Mouse (Mus musculus) lung, adult 18-20 months (tissue): ENCODE data around the gene Kcns1.

Experiments used
- DNase-seq, 2 experiments: peaks; one replicate each; pipeline ENCODE4 v3.0.0; 2022; ENCODE audit warnings: mixed read lengths in 2 of 2

Kcns1 gene

DNA sequence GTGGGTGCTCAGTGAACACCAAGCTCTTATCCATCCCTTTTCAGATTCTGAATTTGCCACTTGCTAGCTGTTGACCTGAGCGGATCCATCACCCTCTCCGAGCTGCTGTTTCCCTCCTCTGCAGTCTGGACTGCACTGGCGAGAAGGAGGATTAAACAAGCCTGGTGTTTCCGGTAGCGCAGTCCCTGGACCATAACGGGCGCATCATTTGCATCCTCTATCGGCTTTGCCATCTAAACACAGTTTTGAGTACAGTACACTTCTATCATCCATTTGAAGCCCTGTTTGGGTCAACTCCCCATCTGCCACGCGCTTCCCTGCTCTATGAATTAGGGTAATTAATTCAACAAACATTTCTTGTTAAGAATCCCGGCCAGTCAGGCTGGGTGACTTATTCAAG lies 587 bp downstream of the Kcns1 start:
- DNase-seq = no peak

DNA sequence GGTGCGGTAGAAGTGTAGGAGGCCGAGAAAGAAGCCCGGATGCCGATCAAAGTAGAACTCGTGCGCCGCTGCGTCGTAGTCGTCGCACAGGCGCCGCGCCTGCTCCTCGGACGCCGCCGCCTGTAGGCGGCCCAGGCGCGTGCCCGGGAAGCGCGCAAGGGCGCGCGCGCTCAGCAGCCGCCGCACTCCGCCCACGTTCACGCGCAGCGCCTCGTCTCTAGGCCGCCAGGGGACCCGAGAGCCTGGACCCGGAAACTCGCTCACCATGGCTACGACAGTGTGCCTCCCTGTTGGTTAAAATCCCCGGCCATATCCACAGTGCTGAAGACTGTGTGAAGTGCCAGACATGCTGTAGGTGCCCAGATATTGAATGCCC lies 2.4 kb downstream of the Kcns1 start:
- DNase-seq = no peak

- no peak for DNase-seq
Measured at GRCm38 (mm10) chr2:164167752-164168570, 3.0 kb downstream of the Kcns1 start.

- DNase-seq = no peak
Measured at GRCm38 (mm10) chr2:164164941-164165340, 6.0 kb downstream of the Kcns1 start.

DNA sequence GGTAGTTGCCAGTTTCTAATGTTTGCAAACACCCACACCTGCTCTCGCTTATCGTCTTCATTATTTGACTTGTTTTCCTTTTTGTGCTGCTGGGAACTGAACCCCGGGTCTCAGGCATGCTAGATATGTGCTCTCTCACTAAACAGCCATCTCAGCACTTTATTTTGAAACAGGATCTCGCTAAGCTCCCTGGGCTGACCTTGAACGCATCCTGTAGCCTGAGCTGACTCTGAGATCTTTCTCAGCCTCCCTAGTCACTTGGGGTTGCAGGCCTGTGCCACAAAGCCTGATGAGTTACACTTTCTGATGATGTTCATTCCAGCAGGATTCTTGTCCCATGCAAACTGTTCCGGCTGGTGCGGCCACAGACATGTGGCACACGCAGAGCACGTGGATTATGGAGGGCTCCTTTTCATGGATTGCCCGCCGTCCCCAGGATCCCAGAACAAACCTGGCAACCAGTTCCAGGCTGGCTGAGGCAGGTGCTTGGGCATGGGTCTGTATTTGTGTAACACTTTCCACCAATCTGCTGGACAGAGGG lies 9.3 kb downstream of the Kcns1 start:
- DNase-seq = no peak

GRCm38 (mm10) chr2:164158838-164159237 lies 12.1 kb downstream of the Kcns1 start:
- no peak for DNase-seq

DNA sequence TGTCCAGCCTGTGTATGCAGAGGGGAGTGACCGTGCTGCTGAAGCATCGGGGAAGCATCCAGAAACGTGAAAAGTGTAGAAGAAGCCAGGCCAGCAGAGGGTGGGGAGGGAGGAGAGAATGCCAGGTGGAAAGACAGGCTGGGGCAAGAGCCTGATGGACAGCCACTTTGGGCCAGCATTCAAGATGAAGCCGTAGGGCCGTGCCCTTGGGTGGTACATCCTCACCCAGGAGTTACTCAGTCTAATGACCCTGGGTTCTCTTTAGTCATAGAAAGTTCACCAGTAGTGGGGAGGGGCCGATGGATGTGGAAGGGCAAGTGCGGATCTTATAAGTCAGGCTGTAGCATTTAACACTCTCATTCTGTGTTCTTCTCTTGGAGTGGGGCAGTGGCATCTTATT lies 14.8 kb downstream of the Kcns1 start:
- DNase-seq = no peak

GRCm38 (mm10) chr2:164154007-164154406 lies 16.9 kb downstream of the Kcns1 start:
- DNase-seq = no peak

- no peak for DNase-seq
Measured at GRCm38 (mm10) chr2:164152341-164152740, 18.6 kb downstream of the Kcns1 start.

- DNase-seq = no peak
Measured at GRCm38 (mm10) chr2:164150086-164150760, 20.7 kb downstream of the Kcns1 start.

DNA sequence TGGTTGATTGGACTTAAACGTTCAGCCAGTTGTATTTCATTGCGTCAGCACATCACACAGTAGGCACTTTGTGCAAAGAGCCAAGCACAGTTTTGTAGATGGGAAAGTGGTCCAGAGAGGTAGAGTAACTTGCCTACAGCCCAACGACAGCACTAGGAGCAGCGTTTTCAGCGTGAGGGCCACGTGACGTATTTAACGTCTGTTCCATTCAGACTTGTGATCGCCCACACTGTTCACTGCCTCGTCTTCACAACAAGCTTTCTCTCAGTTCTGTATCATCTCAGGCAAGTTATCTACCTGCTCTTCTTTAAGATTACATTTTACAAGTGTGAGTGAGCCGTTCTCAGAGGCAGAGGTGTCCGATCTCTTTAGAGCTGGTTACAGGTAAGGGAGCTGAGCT lies 24.4 kb downstream of the Kcns1 start:
- DNase-seq = no peak

DNA sequence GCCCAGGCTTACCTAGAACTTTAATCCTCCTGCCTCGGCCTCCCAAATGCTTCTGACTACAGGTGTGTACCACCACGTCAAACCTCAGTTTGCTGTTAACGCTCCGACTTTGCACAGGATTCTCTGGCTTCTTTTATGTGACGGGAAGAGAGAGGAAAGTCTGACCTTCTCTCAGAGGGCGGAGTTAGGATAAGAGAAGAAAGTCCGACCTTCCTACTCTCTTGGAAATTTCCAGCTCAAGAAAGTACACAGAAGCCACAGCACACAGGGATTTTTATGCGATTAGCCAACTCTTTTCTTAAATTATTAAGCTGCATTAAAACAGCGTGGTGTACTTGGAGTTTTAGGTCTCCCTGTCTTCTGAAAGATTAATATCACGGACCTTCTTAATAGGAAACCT lies 26.4 kb downstream of the Kcns1 start:
- no peak for DNase-seq

DNA sequence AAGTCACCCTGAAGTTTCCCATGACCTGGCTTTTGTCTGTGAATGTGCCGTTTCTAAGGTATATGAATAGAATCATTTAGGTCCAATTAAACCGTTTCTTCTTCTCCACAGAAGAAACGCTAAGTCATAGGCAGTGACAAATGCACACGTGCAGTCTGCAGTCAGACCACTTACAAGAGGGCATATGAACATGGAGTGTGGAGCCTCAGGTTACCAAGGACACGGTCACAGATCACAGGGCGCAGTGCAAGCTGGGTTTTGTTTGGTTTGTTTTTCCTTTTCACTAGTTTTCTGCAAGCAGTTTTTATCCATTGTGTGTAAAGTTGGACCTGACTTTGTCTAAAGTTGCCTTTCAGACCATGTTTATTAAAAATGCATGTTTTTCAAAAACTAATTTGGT lies 26.9 kb downstream of the Kcns1 start:
- no peak for DNase-seq

GRCm38 (mm10) chr2:164142021-164142420 lies 28.9 kb downstream of the Kcns1 start:
- DNase-seq = no peak

- DNase-seq = no peak
Measured at GRCm38 (mm10) chr2:164137754-164138153, 33.2 kb downstream of the Kcns1 start.

GRCm38 (mm10) chr2:164136393-164136792 lies 34.5 kb downstream of the Kcns1 start:
- no peak for DNase-seq

- DNase-seq = no peak
Measured at GRCm38 (mm10) chr2:164135367-164135766, 35.5 kb downstream of the Kcns1 start.

DNA sequence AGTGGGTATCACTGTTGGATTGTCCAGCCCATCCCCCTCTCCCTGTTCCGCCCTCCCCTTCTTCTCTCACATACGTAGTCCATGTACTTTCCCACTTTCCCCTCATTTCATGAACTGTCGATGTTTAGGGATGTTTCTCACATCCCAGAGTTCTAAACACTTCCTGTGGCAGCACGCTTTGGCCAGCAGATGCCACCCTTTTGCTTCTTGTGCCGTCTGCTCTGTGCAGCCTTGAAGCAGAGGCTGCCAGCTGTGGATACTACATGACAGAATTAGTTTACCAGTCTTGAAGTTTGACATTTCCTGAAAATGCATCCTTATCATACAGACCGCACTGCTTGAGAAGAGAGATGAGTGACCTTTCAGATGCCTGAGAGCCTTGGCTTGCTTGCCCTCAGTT lies 36.4 kb downstream of the Kcns1 start:
- peak in 1 of 2 experiments; percentile 19 for DNase-seq

GRCm38 (mm10) chr2:164131586-164131985 lies 39.3 kb downstream of the Kcns1 start:
- DNase-seq = no peak

DNA sequence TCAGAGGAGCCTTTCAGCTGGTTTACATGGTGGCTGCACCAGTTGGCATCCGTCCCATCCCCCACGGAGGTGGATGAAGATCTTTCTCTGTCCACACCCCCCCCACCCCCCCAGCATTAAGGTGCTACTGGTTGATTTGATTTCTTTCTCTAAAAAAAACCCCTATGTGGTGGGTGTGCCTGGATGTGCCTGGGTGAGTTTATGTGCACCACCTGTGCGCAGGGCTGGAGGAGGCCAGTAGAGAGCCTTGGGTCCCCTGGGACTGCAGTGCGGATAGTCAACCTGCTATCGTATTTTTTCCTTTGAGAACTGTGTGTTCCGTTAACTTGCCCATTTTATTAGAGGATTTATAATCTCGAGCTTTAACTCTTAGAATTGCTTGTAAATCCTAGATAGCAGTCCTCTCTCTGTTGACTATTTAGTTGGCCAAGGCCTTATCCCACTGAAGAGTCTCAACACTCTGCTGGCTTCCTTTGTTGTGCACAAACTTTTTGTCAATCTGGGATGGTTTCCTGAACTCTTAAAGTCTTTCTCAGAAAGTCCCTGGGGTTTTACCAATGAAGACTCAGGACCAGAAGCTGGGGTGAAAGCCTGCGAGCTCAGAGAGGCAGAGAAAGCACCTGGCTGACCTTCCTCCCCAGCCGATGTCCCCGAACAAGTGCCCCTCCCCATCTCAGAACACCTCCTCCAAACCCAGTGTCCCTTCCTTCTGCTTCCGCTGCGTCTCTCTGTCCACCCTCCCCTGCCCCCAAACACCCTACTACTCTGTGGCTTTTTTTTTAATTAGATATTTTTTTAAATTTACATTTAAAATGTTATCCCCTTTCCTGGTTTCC lies 42.1 kb downstream of the Kcns1 start:
- DNase-seq = no peak

DNA sequence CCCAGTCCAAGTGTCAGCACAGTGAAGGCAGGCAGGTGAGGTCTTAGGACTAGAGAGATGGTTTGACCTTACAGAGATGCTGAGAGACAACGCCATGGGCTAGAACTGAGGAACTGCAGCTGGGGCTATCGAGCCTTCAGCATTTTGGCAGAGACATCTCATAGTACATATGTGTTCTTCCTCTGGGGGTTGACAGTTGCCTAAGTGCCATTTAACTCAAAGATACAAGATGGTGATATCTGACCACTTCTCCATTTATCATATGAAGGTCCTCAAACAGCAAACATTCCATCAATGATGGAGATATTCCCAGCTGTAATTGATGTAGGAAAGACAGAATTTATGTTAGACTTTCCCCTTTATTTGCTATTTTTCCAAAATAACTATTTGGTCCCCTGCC lies 43.6 kb downstream of the Kcns1 start:
- DNase-seq = no peak

DNA sequence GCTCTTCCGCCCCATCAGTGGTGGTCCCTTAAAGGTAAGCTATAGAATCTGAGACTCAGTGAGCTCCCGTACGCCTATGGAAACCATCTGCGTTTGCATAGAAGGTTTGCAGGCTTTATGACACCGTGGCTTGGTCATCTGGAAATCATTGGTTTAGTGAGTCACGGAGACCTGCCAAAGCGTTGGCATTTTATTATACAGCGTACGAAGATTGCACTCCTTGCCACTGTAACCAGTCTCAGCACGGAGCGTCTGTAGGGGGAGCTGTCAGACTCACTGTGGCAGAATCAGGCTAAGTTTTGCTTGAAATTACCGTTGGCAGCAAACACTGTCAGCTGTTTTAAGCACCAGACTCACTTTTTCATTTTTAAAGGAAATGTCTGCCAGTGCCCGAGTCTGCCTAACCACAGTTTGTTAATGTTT lies 44.4 kb downstream of the Kcns1 start:
- peak; percentile 33 to 44 for DNase-seq

DNA sequence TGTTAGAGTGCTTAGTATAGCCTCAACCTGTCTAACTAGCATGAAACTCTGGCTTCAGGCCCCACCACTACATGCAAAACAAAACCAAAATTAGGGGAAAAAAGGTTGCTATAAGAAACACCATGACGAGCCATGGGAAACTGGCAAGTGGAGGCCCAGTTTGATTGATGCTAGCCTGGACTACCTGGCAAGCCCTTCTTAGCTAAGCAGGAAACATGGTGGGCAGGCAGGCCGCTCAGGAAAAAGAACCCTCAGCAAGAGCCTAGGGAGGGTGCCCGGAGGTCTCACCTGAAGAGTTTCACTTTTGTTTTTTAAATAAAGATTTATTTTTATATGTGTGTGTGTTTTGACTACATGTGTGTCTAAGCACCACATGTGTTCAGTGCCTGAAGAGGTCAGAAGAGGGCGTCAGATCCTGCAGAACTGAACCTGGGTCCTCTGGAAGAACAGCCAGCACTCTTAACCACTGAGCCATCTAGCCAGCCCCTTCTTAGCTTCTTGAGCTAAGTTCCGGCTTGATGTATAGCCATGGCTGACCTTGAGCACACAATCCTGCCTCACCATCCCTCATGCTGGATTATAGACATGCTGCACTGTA lies 47.6 kb downstream of the Kcns1 start:
- no peak for DNase-seq
